Mouse (Mus musculus): ENCODE measurements at regions not wholly inside any gene's neighbourhood (a gene's known extent, or its start where the extent isn't known, plus 50 kb on each side); places are given as distances from the start of the nearest gene placed in this dataset.

DNA sequence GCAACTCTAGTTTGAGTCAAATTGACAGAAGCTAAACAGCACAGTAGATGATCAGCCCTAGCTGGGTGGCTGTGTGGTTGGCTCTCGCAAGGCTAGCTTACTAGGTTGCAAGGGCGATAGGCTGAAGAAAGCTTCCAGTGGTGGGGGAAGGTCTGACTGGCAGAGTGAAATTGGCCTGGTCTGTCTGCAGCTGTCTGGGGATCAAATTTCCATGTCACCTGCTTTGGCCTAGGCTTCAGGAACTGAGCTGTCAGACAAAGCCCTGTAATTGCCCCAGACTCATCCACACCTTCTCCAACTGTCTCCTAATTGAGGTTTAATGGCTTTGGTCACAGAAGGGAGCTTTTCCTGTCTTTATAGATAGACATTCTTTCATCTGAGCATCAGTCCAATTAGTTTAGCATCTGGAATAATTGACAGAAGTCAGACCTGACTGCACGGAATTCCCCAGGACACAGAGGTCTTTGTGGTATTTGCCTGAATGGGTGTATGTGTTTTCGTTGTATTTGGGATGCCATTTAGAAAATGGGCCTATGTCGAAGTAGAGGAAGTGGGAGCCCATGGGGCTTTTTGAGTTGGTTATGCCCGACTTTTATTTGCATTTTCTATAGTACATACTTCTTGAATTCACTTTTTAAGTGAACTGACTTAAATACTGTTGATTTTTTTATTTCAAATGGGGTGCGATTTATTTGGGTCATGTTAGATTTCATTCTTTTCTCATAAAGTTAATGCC is 348.2 kb downstream of the Hlx start:
- no peak for TF ChIP-seq CTCF (IDR thresholded peaks at IDR 0.05; ENCODE audit: low read depth)
- no peak overlapping the region for H3K4me3 ChIP-seq (ENCODE audit: low read depth, low read length)
- ATAC-seq = no peak

DNA sequence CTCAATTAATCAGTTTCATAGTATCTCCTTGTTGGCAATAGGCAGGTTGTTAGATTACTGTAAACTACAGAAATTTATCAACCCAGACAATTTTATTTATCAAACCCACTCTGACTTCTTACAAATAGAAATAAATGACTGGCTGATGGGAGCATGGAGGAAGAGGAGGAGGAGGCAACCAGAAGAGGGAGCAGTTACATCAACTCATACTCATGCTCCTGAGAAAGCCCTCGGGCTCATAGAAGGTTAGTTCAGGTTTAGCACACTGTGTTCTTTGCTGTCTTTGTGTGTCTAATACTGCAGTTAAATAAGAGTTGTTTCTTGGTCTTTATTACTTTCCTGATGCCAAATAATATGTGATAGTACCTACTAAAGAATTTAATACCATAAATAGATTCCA is 344.6 kb upstream of the 1700056E22Rik start:
- Histone ChIP-seq H3K36me3 (ENCODE audit: control insufficient read depth, insufficient read depth) (no peaks in the 10 kb centered on the region), H3K4me2 (replicated peaks; ENCODE audit: low read depth) (no peak overlapping the region), H3K27ac (ENCODE audit: low read depth, low read length) (no peak overlapping the region), H3K27me3 (replicated peaks; ENCODE audit: control insufficient read depth, insufficient read depth, low read length) (no peaks in the 10 kb centered on the region), H3K4me3 (ENCODE audit: low read depth, low read length) (no peak overlapping the region), H3K4me1 (replicated peaks; ENCODE audit: control insufficient read depth, insufficient read depth, low read length) (no peaks in the 10 kb centered on the region), H3K9me3 (ENCODE audit: control insufficient read depth) (no peaks in the 10 kb centered on the region), H3K9ac (ENCODE audit: low read depth, low read length) (no peak overlapping the region)
- 65% methylated on average over 1 of the region's 1 CpGs for WGBS
- ATAC-seq = no peak
- peak; percentile 23; the same call in 1 of the 2 replicates for TF ChIP-seq CTCF (IDR thresholded peaks at IDR 0.05; ENCODE audit: low read depth)

More for the DNA sequence above, 348.2 kb downstream of the Hlx start:
- Histone ChIP-seq H3K9me3 (ENCODE audit: control insufficient read depth) (no peaks in the 10 kb centered on the region), H3K4me2 (replicated peaks; ENCODE audit: low read depth) (no peak overlapping the region), H3K4me1 (replicated peaks; ENCODE audit: control insufficient read depth, insufficient read depth, low read length) (no peaks in the 10 kb centered on the region), H3K27ac (ENCODE audit: low read depth, low read length) (no peak overlapping the region), H3K27me3 (replicated peaks; ENCODE audit: control insufficient read depth, insufficient read depth, low read length) (no peaks in the 10 kb centered on the region), H3K9ac (ENCODE audit: low read depth, low read length) (no peak overlapping the region), H3K36me3 (ENCODE audit: control insufficient read depth, insufficient read depth) (no peaks in the 10 kb centered on the region)
- WGBS = 88% methylated on average over 7 of the region's 7 CpGs

DNA sequence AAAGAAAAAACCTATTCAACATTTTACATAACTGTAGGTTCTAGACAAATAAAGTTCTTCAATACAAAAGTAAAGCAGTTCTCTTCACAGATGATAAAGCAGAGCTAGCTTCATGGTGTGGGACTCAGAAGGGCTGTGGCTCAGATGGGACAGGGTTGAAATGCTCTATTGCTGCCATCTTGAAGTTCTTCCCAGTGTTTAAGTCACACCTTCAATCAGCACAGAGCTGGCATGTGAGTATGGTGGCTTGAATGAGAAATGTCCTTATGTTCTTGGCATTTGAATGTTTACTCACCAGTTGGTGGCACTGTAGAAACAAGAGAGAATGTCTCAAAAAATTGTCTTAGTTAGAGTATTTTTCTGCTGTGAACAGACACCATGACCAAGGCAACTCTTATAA is 330.9 kb upstream of the 1700056E22Rik start:
- no peaks in the 10 kb centered on the region for H3K27me3 ChIP-seq (replicated peaks; ENCODE audit: control insufficient read depth, insufficient read depth, low read length)
- H3K9me3 ChIP-seq (ENCODE audit: control insufficient read depth) = no peaks in the 10 kb centered on the region
- no peak overlapping the region for H3K4me2 ChIP-seq (replicated peaks; ENCODE audit: low read depth)
- no peak for TF ChIP-seq CTCF (IDR thresholded peaks at IDR 0.05; ENCODE audit: low read depth)
- no peak overlapping the region for H3K4me3 ChIP-seq (ENCODE audit: low read depth, low read length)
- no peaks in the 10 kb centered on the region for H3K4me1 ChIP-seq (replicated peaks; ENCODE audit: control insufficient read depth, insufficient read depth, low read length)
- no peak overlapping the region for H3K27ac ChIP-seq (ENCODE audit: low read depth, low read length)
- no peak for ATAC-seq
- H3K9ac ChIP-seq (ENCODE audit: low read depth, low read length) = no peak overlapping the region
- no peaks in the 10 kb centered on the region for H3K36me3 ChIP-seq (ENCODE audit: control insufficient read depth, insufficient read depth)

DNA sequence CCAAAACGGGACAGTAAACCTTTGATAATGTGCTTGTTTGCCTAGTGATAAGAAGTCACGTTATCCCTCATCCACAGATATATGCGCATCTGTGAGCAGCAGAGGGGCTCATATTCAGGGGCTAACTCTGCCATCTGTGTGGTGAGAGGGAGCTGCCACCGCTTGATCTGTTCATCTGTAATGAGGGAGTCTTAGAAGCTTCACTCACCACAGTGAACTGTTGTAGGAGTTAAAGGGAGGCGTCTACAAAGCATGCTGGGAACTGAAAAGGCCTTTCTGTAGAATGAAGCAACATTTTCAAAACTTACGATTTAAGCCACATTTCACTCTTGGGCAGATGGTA is 324.1 kb upstream of the 1700056E22Rik start:
- WGBS = 49% methylated on average over 6 of the region's 6 CpGs
- H3K27ac ChIP-seq (ENCODE audit: low read depth, low read length) = no peak overlapping the region
- no peak overlapping the region for H3K9ac ChIP-seq (ENCODE audit: low read depth, low read length)
- no peak for TF ChIP-seq CTCF (IDR thresholded peaks at IDR 0.05; ENCODE audit: low read depth)
- no peaks in the 10 kb centered on the region for H3K9me3 ChIP-seq (ENCODE audit: control insufficient read depth)
- no peak for ATAC-seq
- no peak overlapping the region for H3K4me3 ChIP-seq (ENCODE audit: low read depth, low read length)
- H3K4me2 ChIP-seq (replicated peaks; ENCODE audit: low read depth) = no peak overlapping the region
- H3K27me3 ChIP-seq (replicated peaks; ENCODE audit: control insufficient read depth, insufficient read depth, low read length) = no peaks in the 10 kb centered on the region
- no peaks in the 10 kb centered on the region for H3K36me3 ChIP-seq (ENCODE audit: control insufficient read depth, insufficient read depth)
- H3K4me1 ChIP-seq (replicated peaks; ENCODE audit: control insufficient read depth, insufficient read depth, low read length) = no peaks in the 10 kb centered on the region

DNA sequence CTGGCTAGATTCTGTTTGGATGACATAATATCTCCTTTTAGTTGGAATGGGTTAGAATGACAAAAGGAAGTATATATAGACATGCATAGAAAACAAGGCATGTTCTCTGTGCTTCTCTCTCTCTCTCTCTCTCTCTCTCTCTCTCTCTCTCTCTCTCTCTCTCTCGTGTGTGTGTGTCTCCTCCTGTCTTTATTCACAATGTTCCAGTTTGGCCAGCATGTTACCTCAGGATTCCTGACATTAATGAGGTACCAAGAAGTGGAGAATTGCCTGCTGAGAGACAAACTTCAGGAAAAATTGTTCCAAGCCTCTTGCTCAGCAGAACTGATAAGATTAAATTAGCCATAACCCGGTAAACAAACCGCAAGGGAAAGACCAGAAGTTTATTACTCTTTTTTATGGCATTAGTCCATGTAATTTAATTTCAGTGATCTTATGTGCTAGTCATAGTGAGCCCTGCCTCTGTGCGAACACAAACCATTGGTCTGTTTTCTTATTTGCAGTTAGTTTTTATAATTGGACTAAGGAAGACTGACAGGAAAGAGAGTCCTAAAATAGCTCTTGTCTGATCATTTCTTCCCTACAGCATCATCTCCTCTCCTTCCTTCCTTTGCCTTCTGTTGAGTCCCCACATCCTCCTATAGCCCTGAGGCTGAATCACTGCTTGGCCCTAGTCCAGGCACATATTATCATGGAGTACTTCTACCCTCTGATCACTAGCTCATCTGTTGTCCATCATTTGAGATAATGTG is 323.5 kb upstream of the 1700056E22Rik start:
- no peaks in the 10 kb centered on the region for H3K4me1 ChIP-seq (replicated peaks; ENCODE audit: control insufficient read depth, insufficient read depth, low read length)
- no peak overlapping the region for H3K27ac ChIP-seq (ENCODE audit: low read depth, low read length)
- H3K36me3 ChIP-seq (ENCODE audit: control insufficient read depth, insufficient read depth) = no peaks in the 10 kb centered on the region
- TF ChIP-seq CTCF (IDR thresholded peaks at IDR 0.05; ENCODE audit: low read depth) = no peak
- no peak overlapping the region for H3K4me2 ChIP-seq (replicated peaks; ENCODE audit: low read depth)
- ATAC-seq = no peak
- H3K27me3 ChIP-seq (replicated peaks; ENCODE audit: control insufficient read depth, insufficient read depth, low read length) = no peaks in the 10 kb centered on the region
- H3K4me3 ChIP-seq (ENCODE audit: low read depth, low read length) = no peak overlapping the region
- no peaks in the 10 kb centered on the region for H3K9me3 ChIP-seq (ENCODE audit: control insufficient read depth)
- H3K9ac ChIP-seq (ENCODE audit: low read depth, low read length) = no peak overlapping the region
- WGBS = 17% methylated on average over 4 of the region's 4 CpGs

DNA sequence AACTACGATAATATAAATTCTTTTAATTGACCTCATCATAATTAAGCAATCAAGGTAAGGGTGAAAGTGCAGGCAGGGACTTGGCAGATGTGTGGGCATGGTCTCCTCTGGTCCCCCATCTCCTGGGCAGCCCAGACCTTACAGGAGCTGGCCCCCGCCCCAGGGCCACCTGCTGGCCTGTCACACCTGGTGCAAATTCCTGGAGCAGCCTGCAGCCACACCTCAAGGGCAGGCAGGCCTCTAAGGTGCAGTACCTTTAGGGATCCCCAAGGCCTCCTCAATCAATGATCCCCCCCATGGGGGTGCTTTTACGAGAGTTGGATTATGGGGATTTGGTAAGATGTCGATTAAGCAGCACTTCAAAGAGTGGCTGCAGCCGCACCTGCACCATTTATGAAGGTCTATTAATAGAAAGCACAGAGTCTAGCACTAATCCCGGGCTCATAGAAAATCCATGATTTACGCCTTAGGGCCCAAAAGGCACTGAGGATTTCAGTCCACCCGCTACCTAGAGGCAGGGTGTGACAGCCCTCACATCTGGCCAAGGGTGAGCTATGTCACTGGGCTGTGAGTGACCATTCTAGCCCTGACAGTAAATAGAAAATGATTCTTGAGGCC is 319.8 kb upstream of the 1700056E22Rik start:
- no peaks in the 10 kb centered on the region for H3K4me1 ChIP-seq (replicated peaks; ENCODE audit: control insufficient read depth, insufficient read depth, low read length)
- no peak overlapping the region for H3K9ac ChIP-seq (ENCODE audit: low read depth, low read length)
- H3K27ac ChIP-seq (ENCODE audit: low read depth, low read length) = no peak overlapping the region
- peak; percentile 38; the same call in 1 of the 2 replicates for ATAC-seq
- TF ChIP-seq CTCF (IDR thresholded peaks at IDR 0.05; ENCODE audit: low read depth) = peak; percentile 44
- H3K4me3 ChIP-seq (ENCODE audit: low read depth, low read length) = no peak overlapping the region
- no peaks in the 10 kb centered on the region for H3K9me3 ChIP-seq (ENCODE audit: control insufficient read depth)
- no peaks in the 10 kb centered on the region for H3K27me3 ChIP-seq (replicated peaks; ENCODE audit: control insufficient read depth, insufficient read depth, low read length)
- H3K4me2 ChIP-seq (replicated peaks; ENCODE audit: low read depth) = no peak overlapping the region
- no peaks in the 10 kb centered on the region for H3K36me3 ChIP-seq (ENCODE audit: control insufficient read depth, insufficient read depth)
- WGBS = 55% methylated on average over 8 of the region's 8 CpGs

Measured in intestine, postnatal 0 days (tissue).